Mouse (Mus musculus) neural tube, embryonic 13.5 days (tissue): Measurements from ENCODE around the gene Cnnm3. TPM values are rescaled to one million over a fixed set of nuclear protein-coding genes. Genes with fewer than 3 reads are reported as not detected.

ENCODE experiments used
- ATAC-seq: fragments of 200-750 bp; cut with Nextera tagmentation; 2 replicates; pipeline ENCODE4 v1.8.0; 2017; ENCODE audit warnings: low read depth, mild to moderate bottlenecking, moderate TSS enrichment, moderate library complexity
- H3K27ac ChIP-seq: fragments of 300-500 bp; sonication (generic); replicated peaks from 2 replicates; pipeline ENCODE4 v1.5.1; 2015; ENCODE audit warnings: moderate library complexity, mild to moderate bottlenecking, inconsistent platforms
- H3K27me3 ChIP-seq: fragments of 300-500 bp; sonication (generic); 2 replicates; pipeline ENCODE4 v1.6.1; 2015; ENCODE audit warnings: mild to moderate bottlenecking, inconsistent platforms
- H3K36me3 ChIP-seq: fragments of 300-500 bp; sonication (generic); 2 replicates; pipeline ENCODE4 v1.6.1; 2015; ENCODE audit warnings: mild to moderate bottlenecking, inconsistent platforms
- H3K4me1 ChIP-seq: fragments of 300-500 bp; sonication (generic); replicated peaks from 2 replicates; pipeline ENCODE4 v1.6.1; 2015; ENCODE audit warnings: inconsistent platforms
- H3K4me2 ChIP-seq: fragments of 300-500 bp; sonication (generic); 2 replicates; pipeline ENCODE4 v1.6.1; 2015; ENCODE audit warnings: inconsistent platforms, mild to moderate bottlenecking, moderate library complexity
- H3K4me3 ChIP-seq: fragments of 300-500 bp; sonication (generic); 2 replicates; pipeline ENCODE4 v1.5.1; 2015; ENCODE audit warnings: mild to moderate bottlenecking, inconsistent platforms
- H3K9ac ChIP-seq: fragments of 300-500 bp; sonication (generic); 2 replicates; pipeline ENCODE4 v1.6.1; 2015; ENCODE audit warnings: moderate library complexity, mild to moderate bottlenecking, inconsistent platforms
- H3K9me3 ChIP-seq: fragments of 300-500 bp; sonication (generic); 2 replicates; pipeline ENCODE4 v1.6.1; 2016; ENCODE audit warnings: inconsistent platforms
- WGBS: fragments of 180-500 bp; shearing (Covaris S2); methylation state at CpG from one replicate; pipeline ENCODE4 v1.1.7; 2015; 5-methylcytosine and 5-hydroxymethylcytosine counted together
- polyA plus RNA-seq: library from polyadenylated mRNA; unstranded; fragments of >200 nt; fragmentation: Nextera tagmentation; extraction: Ambion mirVana; gene quantifications from 2 replicates; pipeline ENCODE4 v1.2.1, GENCODE M21; 2015

Gene Cnnm3
- polyA plus RNA-seq, 1 experiment from 2014 or later = 4.2 TPM

DNA sequence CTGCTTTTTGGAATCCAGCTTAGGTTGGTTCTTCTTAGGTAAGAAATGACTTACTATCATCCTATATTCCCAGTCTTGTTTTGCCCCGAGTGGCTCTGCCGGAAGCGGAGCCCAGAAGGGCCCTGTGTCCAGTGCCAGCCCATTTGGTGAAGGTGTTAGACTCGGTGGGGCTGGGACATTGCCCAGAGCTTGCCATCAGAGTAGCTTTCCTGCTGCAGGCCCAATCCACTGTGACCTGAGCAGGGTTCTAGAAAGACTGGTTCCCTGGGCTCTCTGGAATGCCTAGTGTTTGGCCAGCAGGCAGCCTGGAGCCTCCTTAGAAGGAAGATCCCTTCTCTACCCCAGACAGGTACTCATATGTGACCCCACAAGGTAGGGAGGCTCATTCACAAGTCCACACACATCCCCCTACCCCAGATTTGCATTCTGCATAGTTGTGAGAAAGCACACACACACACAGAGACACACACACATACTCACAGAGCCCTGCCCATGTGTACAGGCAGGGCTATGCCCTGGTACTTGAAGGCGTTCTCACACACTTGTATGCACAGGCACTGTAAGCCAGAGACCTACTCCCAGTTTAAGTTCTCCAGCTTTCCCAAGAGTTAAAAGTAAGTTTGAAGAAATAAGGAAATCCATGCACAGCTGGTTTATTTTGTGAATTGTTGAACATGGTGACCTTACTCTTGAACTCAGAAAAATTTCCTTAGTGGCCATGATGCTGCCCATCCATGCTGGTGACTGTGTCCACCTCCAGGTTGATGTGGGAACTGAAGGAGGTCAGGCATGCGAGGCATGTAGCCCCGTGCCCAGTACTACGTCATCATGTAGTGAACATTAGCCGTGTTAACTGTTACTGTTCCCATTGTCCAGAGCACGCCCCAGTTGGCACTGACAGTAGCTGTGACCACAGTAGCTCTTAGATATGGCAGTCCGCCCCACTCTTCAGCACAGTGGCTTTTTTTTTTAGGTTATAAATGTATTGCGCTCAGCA lies 31.5 kb upstream of the Cnnm3 start:
- no peaks in the 10 kb centered on the region for H3K9me3 ChIP-seq

GRCm38 (mm10) chr1:36483825-36484224 lies 27.8 kb upstream of the Cnnm3 start:
- Histone ChIP-seq H3K4me3 (no peak overlapping the region), H3K4me2 (no peak overlapping the region), H3K27me3 (no peaks in the 10 kb centered on the region), H3K4me1 (peaks cover 10% of the 10 kb centered on the region; the same call in 1 of the 2 replicates), H3K36me3 (no peaks in the 10 kb centered on the region), H3K27ac (no peak overlapping the region), H3K9ac (no peak overlapping the region), H3K9me3 (no peaks in the 10 kb centered on the region)
- no peak for ATAC-seq
- WGBS = 61% methylated on average over 4 of the region's 4 CpGs

More for the DNA sequence above, 31.5 kb upstream of the Cnnm3 start:
- no peak overlapping the region for H3K4me3 ChIP-seq
- H3K4me2 ChIP-seq = no peak overlapping the region
- no peak overlapping the region for H3K9ac ChIP-seq
- no peak for ATAC-seq
- no peaks in the 10 kb centered on the region for H3K27me3 ChIP-seq
- no peaks in the 10 kb centered on the region for H3K36me3 ChIP-seq
- WGBS = 82% methylated on average over 12 of the region's 12 CpGs
- no peak overlapping the region for H3K27ac ChIP-seq
- H3K4me1 ChIP-seq = peaks cover 36% of the 10 kb centered on the region

GRCm38 (mm10) chr1:36485080-36485479 lies 26.6 kb upstream of the Cnnm3 start:
- Histone ChIP-seq H3K4me3 (no peak overlapping the region), H3K4me1 (peaks cover 9% of the 10 kb centered on the region; the same call in 1 of the 2 replicates), H3K4me2 (no peak overlapping the region), H3K27me3 (no peaks in the 10 kb centered on the region), H3K27ac (no peak overlapping the region), H3K9ac (no peak overlapping the region), H3K36me3 (no peaks in the 10 kb centered on the region), H3K9me3 (no peaks in the 10 kb centered on the region)
- 83% methylated on average over 7 of the region's 7 CpGs for WGBS
- no peak for ATAC-seq

DNA sequence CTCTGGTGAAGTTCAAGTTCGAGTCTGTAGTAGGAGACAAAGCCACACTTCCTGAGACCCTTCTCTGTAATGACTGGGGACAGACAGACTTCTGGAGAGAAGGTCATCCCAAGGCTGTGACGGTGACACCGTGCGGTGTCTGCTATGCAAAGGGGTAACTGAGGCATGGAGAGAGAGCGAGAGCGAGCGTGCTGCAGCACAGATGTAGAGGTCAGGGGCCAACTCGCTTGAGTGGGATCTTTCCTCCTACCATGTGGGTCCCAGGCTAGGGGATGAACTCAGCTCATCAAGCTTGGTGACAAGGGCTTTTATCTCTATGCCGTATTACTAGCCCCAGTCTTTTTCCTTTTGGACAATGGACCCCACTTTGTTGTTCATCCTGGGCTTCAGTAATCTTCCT lies 24.6 kb upstream of the Cnnm3 start:
- 85% methylated on average over 9 of the region's 9 CpGs for WGBS

GRCm38 (mm10) chr1:36489661-36490060 lies 22.0 kb upstream of the Cnnm3 start:
- Histone ChIP-seq H3K9me3 (no peaks in the 10 kb centered on the region), H3K4me3 (no peak overlapping the region), H3K4me2 (no peak overlapping the region), H3K9ac (no peak overlapping the region), H3K27me3 (no peaks in the 10 kb centered on the region), H3K4me1 (peaks cover 2% of the 10 kb centered on the region; the same call in 1 of the 2 replicates), H3K36me3 (no peaks in the 10 kb centered on the region), H3K27ac (no peak overlapping the region)
- ATAC-seq = no peak
- 57% methylated on average over 6 of the region's 6 CpGs for WGBS

More for the DNA sequence above, 24.6 kb upstream of the Cnnm3 start:
- Histone ChIP-seq H3K36me3 (no peaks in the 10 kb centered on the region), H3K4me1 (peaks cover 9% of the 10 kb centered on the region; the same call in 1 of the 2 replicates), H3K9me3 (no peaks in the 10 kb centered on the region), H3K27me3 (no peaks in the 10 kb centered on the region), H3K9ac (no peak overlapping the region), H3K4me2 (no peak overlapping the region), H3K4me3 (no peak overlapping the region), H3K27ac (no peak overlapping the region)
- ATAC-seq = no peak

- Histone ChIP-seq H3K27ac (no peak overlapping the region), H3K27me3 (no peaks in the 10 kb centered on the region), H3K36me3 (no peaks in the 10 kb centered on the region), H3K4me2 (no peak overlapping the region), H3K4me1 (no peaks in the 10 kb centered on the region), H3K9me3 (no peaks in the 10 kb centered on the region), H3K9ac (no peak overlapping the region), H3K4me3 (no peak overlapping the region)
- WGBS = 53% methylated on average over 9 of the region's 9 CpGs
- ATAC-seq = peak; percentile 53; the same call in 1 of the 2 replicates
Observed at GRCm38 (mm10) chr1:36492416-36493139, 19.1 kb upstream of the Cnnm3 start.

DNA sequence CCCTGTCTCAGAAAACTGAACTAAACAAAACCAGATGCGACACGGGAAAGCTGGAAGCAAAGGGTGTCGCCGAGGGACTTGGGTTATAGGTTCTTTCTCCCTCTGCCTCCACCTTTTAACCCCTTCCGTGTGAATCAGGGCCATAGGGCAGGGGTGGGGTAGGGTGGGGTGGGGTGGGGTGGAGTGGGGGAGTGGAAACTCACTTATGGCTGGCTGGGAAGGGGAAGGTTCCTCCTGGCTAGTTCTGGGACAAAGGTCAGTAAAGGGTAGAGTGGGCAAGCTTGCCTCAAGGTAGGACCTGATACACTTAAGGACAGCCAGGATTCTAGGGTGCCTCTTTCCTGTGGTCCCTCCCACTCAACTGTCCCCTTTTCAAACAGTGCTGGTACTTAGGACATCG lies 18.4 kb upstream of the Cnnm3 start:
- H3K36me3 ChIP-seq = no peaks in the 10 kb centered on the region
- no peak overlapping the region for H3K4me3 ChIP-seq
- H3K4me1 ChIP-seq = no peaks in the 10 kb centered on the region
- no peak for ATAC-seq
- no peak overlapping the region for H3K27ac ChIP-seq
- H3K27me3 ChIP-seq = no peaks in the 10 kb centered on the region
- no peaks in the 10 kb centered on the region for H3K9me3 ChIP-seq
- H3K9ac ChIP-seq = no peak overlapping the region
- H3K4me2 ChIP-seq = no peak overlapping the region
- 80% methylated on average over 6 of the region's 6 CpGs for WGBS

DNA sequence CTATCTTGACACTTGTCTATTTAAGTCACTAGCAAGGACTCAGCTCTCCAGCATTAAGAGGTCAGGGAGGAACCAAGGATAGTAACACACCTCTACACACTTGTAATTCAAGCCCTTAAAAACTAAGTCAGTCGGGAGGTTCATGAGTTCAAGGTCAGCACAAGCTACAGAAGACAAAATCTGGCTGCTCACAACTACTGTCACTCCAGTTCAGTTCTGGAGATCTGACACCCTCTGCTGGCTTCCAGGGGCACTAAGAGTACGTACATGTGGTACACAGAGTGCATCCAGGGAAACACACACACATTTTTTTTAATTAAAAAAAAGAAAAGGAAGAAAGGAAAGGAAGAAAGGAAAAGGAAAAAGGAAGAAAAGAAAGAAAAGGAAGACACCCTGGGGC lies 14.9 kb upstream of the Cnnm3 start:
- Histone ChIP-seq H3K9me3 (no peaks in the 10 kb centered on the region), H3K27ac (no peak overlapping the region), H3K4me1 (no peaks in the 10 kb centered on the region), H3K4me3 (no peak overlapping the region), H3K9ac (no peak overlapping the region), H3K4me2 (no peak overlapping the region), H3K27me3 (no peaks in the 10 kb centered on the region), H3K36me3 (peaks cover 10% of the 10 kb centered on the region)
- 59% methylated on average over 2 of the region's 2 CpGs for WGBS
- ATAC-seq = no peak

DNA sequence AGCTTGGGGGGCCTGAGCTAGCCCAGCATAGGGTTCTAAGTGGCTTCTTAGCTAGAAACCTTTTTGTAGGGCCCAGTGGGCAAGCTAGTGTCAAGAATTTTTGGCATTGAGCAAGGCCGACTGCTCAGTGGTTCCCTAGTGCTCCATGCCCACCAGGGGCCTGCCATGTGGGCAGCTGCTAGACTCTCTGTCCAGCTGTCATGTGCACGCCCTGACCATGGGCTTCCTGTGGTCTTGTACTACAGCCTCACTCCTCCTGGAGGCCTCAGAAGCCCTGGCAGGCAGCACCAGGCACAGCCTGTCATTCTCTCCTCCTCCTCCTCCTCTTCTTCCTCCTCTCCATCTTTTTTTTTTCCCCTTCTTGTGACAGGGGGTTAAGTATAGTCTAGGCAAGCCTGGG lies 14.4 kb upstream of the Cnnm3 start:
- Histone ChIP-seq H3K27me3 (no peaks in the 10 kb centered on the region), H3K4me3 (no peak overlapping the region), H3K4me2 (no peak overlapping the region), H3K27ac (no peak overlapping the region), H3K9me3 (no peaks in the 10 kb centered on the region), H3K36me3 (peaks cover 10% of the 10 kb centered on the region), H3K9ac (no peak overlapping the region), H3K4me1 (no peaks in the 10 kb centered on the region)
- 68% methylated on average over 2 of the region's 2 CpGs for WGBS
- ATAC-seq = no peak

DNA sequence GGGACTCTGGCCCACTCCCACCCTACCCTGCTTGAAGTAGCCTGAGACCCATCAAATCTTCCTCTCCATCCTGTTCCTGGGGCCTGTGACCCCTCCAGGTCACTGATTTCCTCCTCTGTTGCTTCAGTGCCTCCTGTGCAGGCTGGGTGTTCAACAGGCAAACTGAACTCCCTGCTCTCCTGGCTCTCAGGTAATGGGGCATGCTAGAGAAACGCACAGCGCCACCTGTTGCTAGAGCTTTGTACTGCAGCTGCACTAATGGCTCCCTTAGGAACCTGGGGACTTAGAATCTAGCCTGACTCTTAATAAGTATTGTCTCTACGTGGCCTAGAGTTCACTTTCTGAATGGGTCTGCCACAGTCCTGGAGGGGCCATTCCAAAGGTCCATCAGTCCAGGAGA lies 10.4 kb upstream of the Cnnm3 start:
- Histone ChIP-seq H3K4me2 (no peak overlapping the region), H3K36me3 (peaks cover 17% of the 10 kb centered on the region), H3K9me3 (no peaks in the 10 kb centered on the region), H3K9ac (no peak overlapping the region), H3K27me3 (no peaks in the 10 kb centered on the region), H3K4me1 (no peaks in the 10 kb centered on the region), H3K27ac (no peak overlapping the region), H3K4me3 (no peak overlapping the region)
- 4% methylated on average over 3 of the region's 3 CpGs for WGBS
- peak; percentile 51; the same call in 1 of the 2 replicates for ATAC-seq

- Histone ChIP-seq H3K4me3 (no peak overlapping the region), H3K27me3 (no peaks in the 10 kb centered on the region), H3K4me2 (no peak overlapping the region), H3K9me3 (no peaks in the 10 kb centered on the region), H3K9ac (no peak overlapping the region), H3K36me3 (peaks cover 15% of the 10 kb centered on the region), H3K27ac (no peak overlapping the region), H3K4me1 (peaks cover 5% of the 10 kb centered on the region)
- 95% methylated on average over 5 of the region's 5 CpGs for WGBS
- no peak for ATAC-seq
Observed at GRCm38 (mm10) chr1:36508238-36508637, 3.4 kb upstream of the Cnnm3 start.
